27 mouse cellular contexts compared by ENCODE assay signal in the genomic region with DNA sequence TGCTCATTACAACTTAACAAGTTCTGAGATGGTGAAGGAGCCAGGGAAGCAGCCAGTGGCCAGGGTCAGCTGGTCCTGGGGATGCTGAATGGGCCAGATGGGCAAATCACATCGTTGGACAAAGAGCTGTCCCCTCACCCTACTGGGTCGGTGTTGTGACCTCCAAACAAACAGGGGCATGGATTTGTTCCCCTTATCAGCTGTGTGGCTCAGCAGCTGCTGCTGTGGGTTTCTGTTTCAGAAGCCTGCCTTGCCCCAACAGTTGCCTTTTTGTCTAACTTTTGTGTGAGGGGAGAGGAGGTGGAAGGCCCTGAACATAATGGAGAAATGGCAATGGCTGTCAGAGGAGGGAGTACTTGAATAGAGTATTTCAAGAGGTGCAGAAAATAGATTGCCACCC. TPM values are rescaled to one million over a fixed set of nuclear protein-coding genes. Genes with fewer than 3 reads are reported as not detected.
DNase-seq lines count a peak whose midpoint lies in the region; ATAC-seq and TF ChIP-seq lines count a peak whose summit lies in the region.
"Had no signal": no experiment of that assay in that cellular context is flagged by ENCODE, and none has a peak within 500 bp of the region (broad histone marks: within the 10 kb centered on the region; RNA-seq: fewer than 3 reads in every experiment).

No protein-coding gene starts in this region.

- dilution Hi-C loops in CH12.LX (cut with MboI; ENCODE audit: extremely low pct_ligation_motif_present, extremely low pct_unique_long_range_greater_than_20kb, low sequenced_read_pairs), result no loop called here

- peak; percentile 63 for ATAC-seq in hindbrain, embryonic 11.5 days (ENCODE audit: low FRiP score)
- no peak for ATAC-seq in hindbrain, embryonic 16.5 days
- ATAC-seq: CD4-positive, CD25-positive, alpha-beta regulatory T cell, adult 4 months; inflammation-experienced regulatory T-cells, adult 6 months; liver, embryonic 12.5 days had no signal

- no peak overlapping the region for H3ac ChIP-seq in myocyte (ENCODE audit: control insufficient read depth, insufficient read length)

- peak; percentile 41 for DNase-seq in hindbrain, embryonic 11.5 days (ENCODE audit: low spot score)
- DNase-seq in CH12.LX (ENCODE audit: extremely low read depth), result no peak
- peak; percentile 77 for DNase-seq in embryo, embryonic 10.5 days (ENCODE audit: low spot score)
- DNase-seq in kidney, adult 11 months, result no peak
- DNase-seq in right cerebral cortex, adult 18-20 months, result no peak
- no peak for DNase-seq in T-cell, adult 2 months (ENCODE audit: low spot score)
- DNase-seq: adrenal gland, postnatal 25 days; cerebellum, adult 11-12 months; cerebellum, postnatal 14 days; gastrocnemius, postnatal 25 days; heart, adult 2 months; kidney, adult 9 months; kidney, postnatal 4 days; layer of hippocampus, adult 9-11 months; lung, adult 2 months; thymus, adult 18-20 months had no signal

- 0 out of 2 replicates have a peak, but pooled peaks cover 3% of the 10 kb centered on the region for H3K27me3 ChIP-seq in hindbrain, embryonic 11.5 days (ENCODE audit: control insufficient read depth, insufficient read depth, low read length)
- no peaks in the 10 kb centered on the region for H3K27me3 ChIP-seq in hindbrain, embryonic 16.5 days (replicated peaks; ENCODE audit: control insufficient read depth, insufficient read depth, low read length)
- no peaks in the 10 kb centered on the region for H3K27me3 ChIP-seq in CH12.LX (replicated peaks)
- no peaks in the 10 kb centered on the region for H3K27me3 ChIP-seq in myocyte (ENCODE audit: control insufficient read depth, insufficient read depth, insufficient read length)
- H3K27me3 ChIP-seq: embryonic facial prominence, embryonic 12.5 days; neural tube, embryonic 12.5 days; stomach, embryonic 15.5 days had no signal

- TF ChIP-seq RAD21 in CH12.LX (IDR thresholded peaks at IDR 0.05; ENCODE audit: low read depth, low read length), result no peak

- no peak overlapping the region; the same call in 1 of the 2 replicates for H3K27ac ChIP-seq in hindbrain, embryonic 11.5 days (ENCODE audit: low read depth, low read length)
- H3K27ac ChIP-seq in hindbrain, embryonic 16.5 days (ENCODE audit: low read depth, low read length), result no peak overlapping the region
- no peak overlapping the region for H3K27ac ChIP-seq in CH12.LX (ENCODE audit: insufficient read depth, low read depth)
- H3K27ac ChIP-seq: embryonic facial prominence, embryonic 12.5 days; heart, adult 2 months; limb, embryonic 12.5 days; liver, embryonic 12.5 days; neural tube, embryonic 12.5 days; stomach, embryonic 15.5 days had no signal

- 9% methylated on average over 2 of the region's 2 CpGs for WGBS in hindbrain, embryonic 11.5 days
- WGBS in hindbrain, embryonic 16.5 days, result 7% methylated on average over 2 of the region's 2 CpGs

- no peak overlapping the region for H3K9ac ChIP-seq in hindbrain, embryonic 11.5 days (ENCODE audit: low read depth, low read length)
- H3K9ac ChIP-seq in hindbrain, embryonic 16.5 days (ENCODE audit: low read depth, low read length), result no peak overlapping the region
- H3K9ac ChIP-seq in CH12.LX (ENCODE audit: insufficient read depth, low read depth), result no peak overlapping the region
- H3K9ac ChIP-seq: embryonic facial prominence, embryonic 12.5 days; limb, embryonic 12.5 days; liver, embryonic 12.5 days; neural tube, embryonic 12.5 days; stomach, embryonic 15.5 days had no signal

- H3K4me2 ChIP-seq in hindbrain, embryonic 11.5 days (replicated peaks; ENCODE audit: low read depth, low read length), result no peak overlapping the region
- H3K4me2 ChIP-seq in hindbrain, embryonic 16.5 days (ENCODE audit: low read length), result no peak overlapping the region
- H3K4me2 ChIP-seq in CH12.LX (ENCODE audit: insufficient read depth, low read depth, poor library complexity, severe bottlenecking), result no peak overlapping the region
- H3K4me2 ChIP-seq in myocyte (ENCODE audit: low read depth), result no peak overlapping the region
- H3K4me2 ChIP-seq: embryonic facial prominence, embryonic 12.5 days; limb, embryonic 12.5 days; liver, embryonic 12.5 days; neural tube, embryonic 12.5 days; stomach, embryonic 15.5 days had no signal

- peaks cover 7% of the 10 kb centered on the region for H3K4me1 ChIP-seq in hindbrain, embryonic 11.5 days (replicated peaks; ENCODE audit: control insufficient read depth, insufficient read depth, low read length)
- peaks cover 4% of the 10 kb centered on the region; the same call in 1 of the 2 replicates for H3K4me1 ChIP-seq in hindbrain, embryonic 16.5 days (ENCODE audit: control insufficient read depth, insufficient read depth, low read depth, low read length)
- H3K4me1 ChIP-seq in CH12.LX (ENCODE audit: control insufficient read depth in 1 of 2, insufficient read depth in 2 of 2), result peaks cover 7 to 13% of the 10 kb centered on the region in 2 experiments; a peak in 3 of 4 replicates
- H3K4me1 ChIP-seq: liver, embryonic 12.5 days had no signal

- no peak for TF ChIP-seq EP300 in CH12.LX (IDR thresholded peaks at IDR 0.05; ENCODE audit: low read length)

- in situ Hi-C loops in CH12.LX (cut with MboI; ENCODE audit: low pct_ligation_motif_present, low pct_unique_long_range_greater_than_20kb, low sequenced_read_pairs), result no loop called here

- no peak for TF ChIP-seq CTCF in CH12.LX (conservative IDR thresholded peaks at IDR 0.05 in 1 of 2, IDR thresholded peaks at IDR 0.05 in 1 of 2; ENCODE audit: low read depth in 2 of 2, low read length in 2 of 2)

- H3K4me3 ChIP-seq in hindbrain, embryonic 11.5 days (ENCODE audit: low read depth, low read length), result no peak overlapping the region
- H3K4me3 ChIP-seq in hindbrain, embryonic 16.5 days (ENCODE audit: low read length), result no peak overlapping the region
- H3K4me3 ChIP-seq in CH12.LX (replicated peaks in 1 of 3; ENCODE audit: low read depth in 2 of 3, low read length in 2 of 3, poor library complexity in 1 of 3), result no peak overlapping the region
- H3K4me3 ChIP-seq in myocyte, result no peak overlapping the region
- H3K4me3 ChIP-seq: embryonic facial prominence, embryonic 12.5 days; heart, adult 2 months; limb, embryonic 12.5 days; liver, embryonic 12.5 days; neural tube, embryonic 12.5 days; stomach, embryonic 15.5 days had no signal

- no peaks in the 10 kb centered on the region for H3K36me3 ChIP-seq in hindbrain, embryonic 11.5 days (ENCODE audit: control insufficient read depth, insufficient read depth, low read length)
- no peaks in the 10 kb centered on the region for H3K36me3 ChIP-seq in hindbrain, embryonic 16.5 days (ENCODE audit: control insufficient read depth, insufficient read depth, low read length)
- no peaks in the 10 kb centered on the region for H3K36me3 ChIP-seq in CH12.LX (replicated peaks in 1 of 2; ENCODE audit: control insufficient read depth in 1 of 2, insufficient read depth in 1 of 2, low read length in 1 of 2)
- H3K36me3 ChIP-seq in myocyte (ENCODE audit: control insufficient read depth, insufficient read depth), result no peaks in the 10 kb centered on the region
- H3K36me3 ChIP-seq: embryonic facial prominence, embryonic 12.5 days; G1E; limb, embryonic 12.5 days; liver, embryonic 12.5 days; neural tube, embryonic 12.5 days; stomach, embryonic 15.5 days had no signal

- no peaks in the 10 kb centered on the region for H3K9me3 ChIP-seq in hindbrain, embryonic 11.5 days (ENCODE audit: control insufficient read depth, low read length)
- H3K9me3 ChIP-seq in hindbrain, embryonic 16.5 days (ENCODE audit: control insufficient read depth, low read length), result no peaks in the 10 kb centered on the region
- no peaks in the 10 kb centered on the region for H3K9me3 ChIP-seq in CH12.LX (replicated peaks; ENCODE audit: low read length)
- H3K9me3 ChIP-seq: embryonic facial prominence, embryonic 12.5 days; G1E; limb, embryonic 12.5 days; liver, embryonic 12.5 days; neural tube, embryonic 12.5 days; stomach, embryonic 15.5 days had no signal

- H3K79me2 ChIP-seq in CH12.LX (replicated peaks; ENCODE audit: control insufficient read depth, extremely low read depth, insufficient read depth, poor library complexity, severe bottlenecking), result no peaks in the 10 kb centered on the region
- H3K79me2 ChIP-seq in myocyte (ENCODE audit: control insufficient read depth, insufficient read depth), result no peaks in the 10 kb centered on the region

- TF ChIP-seq POLR2A in CH12.LX (IDR thresholded peaks at IDR 0.05; ENCODE audit: low read depth, low read length) (no peak), myocyte (IDR thresholded peaks at IDR 0.05; ENCODE audit: insufficient read length, low read depth) (no peak)

TF ChIP-seq in CH12.LX, 34 proteins besides CTCF, POLR2A, EP300 and RAD21:
- TF ChIP-seq SMC3 (IDR thresholded peaks at IDR 0.05; ENCODE audit: low read depth, low read length), result no peak
- TF ChIP-seq NELFE (IDR thresholded peaks at IDR 0.05; ENCODE audit: low read depth, low read length), result no peak
- no peak for TF ChIP-seq JUN (IDR thresholded peaks at IDR 0.05; ENCODE audit: insufficient read depth, low read depth, low read length)
- TF ChIP-seq IRF4 (IDR thresholded peaks at IDR 0.05; ENCODE audit: low read depth, low read length), result 0 out of 2 replicates have a peak, but pooled peaks have one; percentile 7
- TF ChIP-seq MYC (IDR thresholded peaks at IDR 0.05; ENCODE audit: low read depth, low read length), result no peak
- TF ChIP-seq MXI1 (IDR thresholded peaks at IDR 0.05; ENCODE audit: low read depth, low read length), result no peak
- TF ChIP-seq CHD2 (IDR thresholded peaks at IDR 0.05; ENCODE audit: low read length), result no peak
- TF ChIP-seq ZMIZ1 (IDR thresholded peaks at IDR 0.05; ENCODE audit: low read depth, low read length), result no peak
TF ChIP-seq in CH12.LX: peak in this region for 1.

TF ChIP-seq in myocyte, 11 proteins besides CTCF, POLR2A, EP300 and RAD21 (continues in another document):
- no peak for TF ChIP-seq REST (IDR thresholded peaks at IDR 0.05; ENCODE audit: insufficient read depth, insufficient read length)
- no peak for TF ChIP-seq E2F4 (IDR thresholded peaks at IDR 0.05; ENCODE audit: insufficient read depth)
- TF ChIP-seq MYOD1 (IDR thresholded peaks at IDR 0.05; ENCODE audit: control insufficient read depth in 1 of 3, insufficient read length in 2 of 3, low read depth in 2 of 3), result peak in 2 of 3 experiments; percentile 92 to 93
- TF ChIP-seq USF1 (IDR thresholded peaks at IDR 0.05; ENCODE audit: low read depth), result no peak
- no peak for TF ChIP-seq TCF3 (IDR thresholded peaks at IDR 0.05; ENCODE audit: insufficient read length, low read depth)
- no peak for TF ChIP-seq CEBPB (IDR thresholded peaks at IDR 0.05; ENCODE audit: insufficient read depth, poor library complexity, severe bottlenecking)
- peak; percentile 79 for TF ChIP-seq TCF12 (IDR thresholded peaks at IDR 0.05; ENCODE audit: insufficient read depth, poor library complexity, severe bottlenecking)
- TF ChIP-seq MAX (IDR thresholded peaks at IDR 0.05; ENCODE audit: low read depth), result no peak

RNA-seq across cellular contexts. Expression of a gene that starts 4.2 kb away (rescaled TPM):
- polyA plus RNA-seq in hindbrain, embryonic 11.5 days (2014; fragmentation: Nextera tagmentation; extraction: Ambion mirVana), result 1.4 and 1.9 TPM in 2 replicates
- 19.5 and 23.1 TPM in 2 replicates for polyA plus RNA-seq in hindbrain, embryonic 16.5 days (2015; fragmentation: Nextera tagmentation; extraction: Ambion mirVana)
- total RNA-seq in CH12.LX (2012; rRNA removed), result not detected in 2 replicates
- total RNA-seq in CH12.LX (2014; rRNA removed), result not detected in 2 replicates
- not detected in 2 replicates for polyA plus RNA-seq in CH12.LX (2012; ENCODE audit: insufficient read length, low read depth)
- 7.8 TPM for polyA plus RNA-seq in myocyte (2012; fragmentation: generic; extraction: Trizol)
- total RNA-seq: hematopoietic stem cell, adult 5-6 weeks had no signal
- polyA plus RNA-seq: G1E had no signal

Comparison
In these comparisons a context has a peak if more than half of its experiments do, and no peak if none do; other contexts are left out.
1. DNase-seq: peak in hindbrain, embryonic 11.5 days (single experiment) and embryo, embryonic 10.5 days (single experiment); none in CH12.LX (single experiment), kidney, adult 11 months (single experiment), right cerebral cortex, adult 18-20 months (single experiment) and T-cell, adult 2 months (single experiment).